Mouse (Mus musculus) midbrain, embryonic 13.5 days (tissue): Measurements from ENCODE around the gene Cab39l. TPM values are rescaled to one million over a fixed set of nuclear protein-coding genes. Genes with fewer than 3 reads are reported as not detected.
"Not testable (repeated sequence)": the region's sequence is repeated elsewhere in the genome, so short reads cannot be mapped to it uniquely, and the experiment has no call there.

Experiments used
- ATAC-seq: fragments of 200-750 bp; cut with Nextera tagmentation; 2 replicates; pipeline ENCODE4 v1.8.0; 2017; ENCODE audit warnings: mild to moderate bottlenecking, moderate TSS enrichment, moderate library complexity
- H3K27ac ChIP-seq: fragments of 300-500 bp; sonication (generic); 2 replicates; pipeline ENCODE4 v1.5.1; 2015; ENCODE audit warnings: inconsistent platforms, mild to moderate bottlenecking, moderate library complexity
- H3K27me3 ChIP-seq: fragments of 300-500 bp; sonication (generic); 2 replicates; pipeline ENCODE4 v1.6.1; 2015; ENCODE audit warnings: mild to moderate bottlenecking, inconsistent platforms
- H3K36me3 ChIP-seq: fragments of 300-500 bp; sonication (generic); 2 replicates; pipeline ENCODE4 v1.6.1; 2015; ENCODE audit warnings: mild to moderate bottlenecking, inconsistent platforms
- H3K4me1 ChIP-seq: fragments of 300-500 bp; sonication (generic); replicated peaks from 2 replicates; pipeline ENCODE4 v1.6.1; 2015; ENCODE audit warnings: inconsistent platforms
- H3K4me2 ChIP-seq: fragments of 300-500 bp; sonication (generic); replicated peaks from 2 replicates; pipeline ENCODE4 v1.6.1; 2015; ENCODE audit warnings: moderate library complexity, mild to moderate bottlenecking, inconsistent platforms
- H3K4me3 ChIP-seq: fragments of 300-500 bp; sonication (generic); replicated peaks from 2 replicates; pipeline ENCODE4 v1.5.1; 2015; ENCODE audit warnings: mild to moderate bottlenecking, inconsistent platforms
- H3K9ac ChIP-seq: fragments of 300-500 bp; sonication (generic); replicated peaks from 2 replicates; pipeline ENCODE4 v1.6.1; 2015; ENCODE audit warnings: mild to moderate bottlenecking, inconsistent platforms
- H3K9me3 ChIP-seq: fragments of 300-500 bp; sonication (generic); 2 replicates; pipeline ENCODE4 v1.6.1; 2016; ENCODE audit warnings: mild to moderate bottlenecking, inconsistent platforms
- WGBS: fragments of 180-500 bp; shearing (Covaris S2); methylation state at CpG from one replicate; pipeline ENCODE4 v1.1.7; 2015; 5-methylcytosine and 5-hydroxymethylcytosine counted together
- polyA plus RNA-seq: library from polyadenylated mRNA; unstranded; fragments of >200 nt; fragmentation: Nextera tagmentation; extraction: Ambion mirVana; gene quantifications from 2 replicates; pipeline ENCODE4 v1.2.1, GENCODE M21; 2015

Gene Cab39l
- polyA plus RNA-seq, result 24.8 and 25.3 TPM in 2 replicates

- Histone ChIP-seq H3K4me2 (peak within 1 kb of the TSS; percentile 80), H3K27ac (peak within 1 kb of the TSS; percentile 78), H3K9me3 (no peaks in the 10 kb centered on the region), H3K4me1 (peaks cover 18% of the 10 kb centered on the region), H3K36me3 (no peaks in the 10 kb centered on the region), H3K9ac (peak within 1 kb of the TSS; percentile 86), H3K27me3 (no peaks in the 10 kb centered on the region), H3K4me3 (peak within 1 kb of the TSS; percentile 89)
- under 1% methylated on average over 63 of the region's 66 CpGs for WGBS
- ATAC-seq, result peak; percentile 100
Observed at GRCm38 (mm10) chr14:59440558-59441471, at the start of gene Cab39l, which contains the start of gene Setdb2. Cab39l (plus strand) TSS chr14:59440972. Setdb2 (minus strand) TSS chr14:59440884.

- H3K27ac ChIP-seq, result no peak within 1 kb of the TSS
- H3K4me3 ChIP-seq, result no peak within 1 kb of the TSS
- H3K4me1 ChIP-seq, result no peaks in the 10 kb centered on the region
- H3K36me3 ChIP-seq, result no peaks in the 10 kb centered on the region
- no peak for ATAC-seq
- no peaks in the 10 kb centered on the region for H3K9me3 ChIP-seq
- H3K4me2 ChIP-seq, result no peak within 1 kb of the TSS
- WGBS, result 93% methylated on average over 3 of the region's 3 CpGs
- no peaks in the 10 kb centered on the region for H3K27me3 ChIP-seq
- no peak within 1 kb of the TSS for H3K9ac ChIP-seq
Observed at GRCm38 (mm10) chr14:59395281-59395680, 45.5 kb upstream of the Cab39l start, which contains the start of gene Phf11c. Phf11c (minus strand) TSS chr14:59395381.

GRCm38 (mm10) chr14:59396999-59397398 is 43.8 kb upstream of the Cab39l start:
- Histone ChIP-seq H3K27me3 (no peaks in the 10 kb centered on the region), H3K4me3 (no peak overlapping the region), H3K4me1 (no peaks in the 10 kb centered on the region), H3K9me3 (no peaks in the 10 kb centered on the region), H3K36me3 (peaks cover 3% of the 10 kb centered on the region; the same call in 1 of the 2 replicates), H3K9ac (no peak overlapping the region), H3K27ac (no peak overlapping the region), H3K4me2 (no peak overlapping the region)
- no peak for ATAC-seq
- WGBS, result 84% methylated on average over 2 of the region's 2 CpGs

GRCm38 (mm10) chr14:59414979-59415378 is 25.8 kb upstream of the Cab39l start:
- not testable (repeated sequence) for H3K9me3 ChIP-seq, H3K4me1 ChIP-seq, ATAC-seq, H3K4me3 ChIP-seq, H3K27me3 ChIP-seq, H3K27ac ChIP-seq, H3K4me2 ChIP-seq, H3K9ac ChIP-seq
- WGBS, result 94% methylated on average over 2 of the region's 2 CpGs
- H3K36me3 ChIP-seq, result peaks cover 16% of the 10 kb centered on the region

GRCm38 (mm10) chr14:59418171-59418570 is 22.6 kb upstream of the Cab39l start:
- WGBS, result 89% methylated on average over 4 of the region's 4 CpGs
- no peak for ATAC-seq
- H3K27me3 ChIP-seq, result no peaks in the 10 kb centered on the region

GRCm38 (mm10) chr14:59422912-59423663 is 17.7 kb upstream of the Cab39l start:
- Histone ChIP-seq H3K36me3 (peaks cover 3% of the 10 kb centered on the region; the same call in 1 of the 2 replicates), H3K4me3 (no peak overlapping the region), H3K4me1 (no peaks in the 10 kb centered on the region), H3K27ac (no peak overlapping the region), H3K4me2 (no peak overlapping the region), H3K9me3 (no peaks in the 10 kb centered on the region), H3K27me3 (no peaks in the 10 kb centered on the region), H3K9ac (no peak overlapping the region)
- no peak for ATAC-seq
- 81% methylated on average over 11 of the region's 11 CpGs for WGBS

More at GRCm38 (mm10) chr14:59418171-59418570, 22.6 kb upstream of the Cab39l start:
- peaks cover 14% of the 10 kb centered on the region for H3K36me3 ChIP-seq
- no peaks in the 10 kb centered on the region for H3K4me1 ChIP-seq
- H3K9ac ChIP-seq, result no peak overlapping the region
- no peak overlapping the region for H3K4me2 ChIP-seq
- no peaks in the 10 kb centered on the region for H3K9me3 ChIP-seq
- no peak overlapping the region for H3K27ac ChIP-seq
- H3K4me3 ChIP-seq, result no peak overlapping the region

GRCm38 (mm10) chr14:59430556-59430955 is 10.2 kb upstream of the Cab39l start:
- Histone ChIP-seq H3K27ac (no peak overlapping the region), H3K27me3 (no peaks in the 10 kb centered on the region), H3K9me3 (no peaks in the 10 kb centered on the region), H3K4me3 (no peak overlapping the region), H3K9ac (no peak overlapping the region), H3K4me1 (no peaks in the 10 kb centered on the region), H3K36me3 (no peaks in the 10 kb centered on the region), H3K4me2 (no peak overlapping the region)
- ATAC-seq, result no peak
- 87% methylated on average over 1 of the region's 1 CpGs for WGBS

GRCm38 (mm10) chr14:59433902-59434301 is 6.9 kb upstream of the Cab39l start:
- no peaks in the 10 kb centered on the region for H3K4me1 ChIP-seq
- no peak overlapping the region for H3K4me2 ChIP-seq
- H3K4me3 ChIP-seq, result no peak overlapping the region
- H3K36me3 ChIP-seq, result no peaks in the 10 kb centered on the region
- ATAC-seq, result no peak
- no peaks in the 10 kb centered on the region for H3K27me3 ChIP-seq
- no peaks in the 10 kb centered on the region for H3K9me3 ChIP-seq
- no peak overlapping the region for H3K9ac ChIP-seq
- no peak overlapping the region for H3K27ac ChIP-seq
- WGBS, result 84% methylated on average over 2 of the region's 2 CpGs

GRCm38 (mm10) chr14:59435206-59435605 is 5.6 kb upstream of the Cab39l start:
- no peak overlapping the region for H3K9ac ChIP-seq
- no peaks in the 10 kb centered on the region for H3K9me3 ChIP-seq
- no peaks in the 10 kb centered on the region for H3K36me3 ChIP-seq
- H3K27ac ChIP-seq, result no peak overlapping the region
- peaks cover 12% of the 10 kb centered on the region for H3K4me1 ChIP-seq
- no peak overlapping the region for H3K4me2 ChIP-seq
- H3K27me3 ChIP-seq, result no peaks in the 10 kb centered on the region
- no peak for ATAC-seq
- H3K4me3 ChIP-seq, result no peak overlapping the region

- WGBS, result 91% methylated on average over 3 of the region's 3 CpGs
- H3K4me1 ChIP-seq, result peaks cover 18% of the 10 kb centered on the region
- no peak for ATAC-seq
- H3K36me3 ChIP-seq, result no peaks in the 10 kb centered on the region
- H3K9ac ChIP-seq, result no peak overlapping the region
- no peaks in the 10 kb centered on the region for H3K27me3 ChIP-seq
- H3K4me2 ChIP-seq, result no peak overlapping the region
- H3K9me3 ChIP-seq, result no peaks in the 10 kb centered on the region
- no peak overlapping the region for H3K27ac ChIP-seq
- H3K4me3 ChIP-seq, result no peak overlapping the region
Observed at GRCm38 (mm10) chr14:59437398-59437797, 3.4 kb upstream of the Cab39l start.

GRCm38 (mm10) chr14:59438505-59438904 is 2.3 kb upstream of the Cab39l start:
- 89% methylated on average over 2 of the region's 2 CpGs for WGBS
- no peak for ATAC-seq
- H3K27ac ChIP-seq, result no peak overlapping the region

GRCm38 (mm10) chr14:59440039-59440438 is 733 bp upstream of the Cab39l start:
- Histone ChIP-seq H3K36me3 (no peaks in the 10 kb centered on the region), H3K27ac (no peak overlapping the region), H3K27me3 (no peaks in the 10 kb centered on the region), H3K9me3 (no peaks in the 10 kb centered on the region), H3K4me1 (peaks cover 18% of the 10 kb centered on the region), H3K4me3 (peak overlapping the region; percentile 89), H3K9ac (peak overlapping the region; percentile 86), H3K4me2 (peak overlapping the region; percentile 67)
- ATAC-seq, result no peak; the same call in 1 of the 2 replicates
- 19% methylated on average over 7 of the region's 7 CpGs for WGBS

More at GRCm38 (mm10) chr14:59438505-59438904, 2.3 kb upstream of the Cab39l start:
- no peaks in the 10 kb centered on the region for H3K9me3 ChIP-seq
- peaks cover 18% of the 10 kb centered on the region for H3K4me1 ChIP-seq
- H3K27me3 ChIP-seq, result no peaks in the 10 kb centered on the region
- no peaks in the 10 kb centered on the region for H3K36me3 ChIP-seq
- H3K4me2 ChIP-seq, result no peak overlapping the region
- H3K9ac ChIP-seq, result no peak overlapping the region
- H3K4me3 ChIP-seq, result no peak overlapping the region
